Mouse (Mus musculus) layer of hippocampus, postnatal 25 days (tissue): Measurements from ENCODE around the gene Zbtb7b. TPM values are rescaled to one million over a fixed set of nuclear protein-coding genes. Genes with fewer than 3 reads are reported as not detected.

Experiments
- DNase-seq, 2 experiments: peaks; one replicate each; pipeline ENCODE4 v3.0.0; 2022; ENCODE audit warnings: mixed read lengths in 2 of 2, low spot score in 1 of 2; ENCODE audit errors: extremely low spot score in 1 of 2
- total RNA-seq, 2 experiments: library from RNA; stranded (reverse); gene quantifications; 2 replicates each; pipeline ENCODE4 v1.2.3; 2021

Zbtb7b gene
- total RNA-seq, 2 experiments from 2014 or later, result 12.3 to 14.4 TPM

DNA sequence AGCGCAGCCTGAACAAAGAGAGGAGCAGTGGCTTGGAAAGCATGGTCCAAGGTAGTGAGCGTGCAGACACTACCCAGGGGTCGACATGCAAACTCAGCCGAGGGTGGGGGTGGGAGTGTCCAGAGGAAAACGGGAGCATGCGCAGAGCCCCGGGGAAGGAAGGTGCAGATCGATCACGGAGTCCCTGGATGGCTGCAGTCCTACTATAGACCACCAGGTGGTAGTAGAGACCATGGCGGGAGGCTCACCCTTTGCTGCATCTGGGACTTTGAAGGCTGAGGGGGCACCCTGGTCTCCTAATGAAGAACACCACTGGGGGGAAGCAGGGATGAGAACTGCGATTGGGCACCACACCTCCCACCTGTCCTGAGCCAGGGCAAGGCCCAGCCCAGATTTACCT, 54.1 kb downstream of the Zbtb7b start:
- DNase-seq, result peak; percentile 70 to 89

DNA sequence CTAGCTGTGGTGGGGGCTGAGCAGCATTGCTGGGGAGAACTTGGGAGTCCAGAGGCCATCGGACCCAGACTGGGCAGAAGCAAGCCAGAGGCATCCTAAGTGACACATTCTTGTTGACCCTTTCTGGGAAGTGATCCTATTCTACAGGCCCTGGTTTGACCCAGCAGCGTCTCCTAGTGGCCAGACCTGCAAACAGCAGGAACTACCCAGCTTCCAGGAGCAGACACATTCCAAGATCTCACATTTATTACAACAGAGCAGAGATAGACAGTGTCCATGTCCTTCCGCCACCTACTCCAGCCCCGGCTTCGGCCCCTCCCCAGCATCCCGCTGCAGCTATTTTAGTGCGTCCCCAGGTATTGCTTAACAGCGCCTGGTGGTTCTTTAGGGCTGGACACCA, 55.2 kb downstream of the Zbtb7b start:
- DNase-seq, result peak; percentile 63 to 77

DNA sequence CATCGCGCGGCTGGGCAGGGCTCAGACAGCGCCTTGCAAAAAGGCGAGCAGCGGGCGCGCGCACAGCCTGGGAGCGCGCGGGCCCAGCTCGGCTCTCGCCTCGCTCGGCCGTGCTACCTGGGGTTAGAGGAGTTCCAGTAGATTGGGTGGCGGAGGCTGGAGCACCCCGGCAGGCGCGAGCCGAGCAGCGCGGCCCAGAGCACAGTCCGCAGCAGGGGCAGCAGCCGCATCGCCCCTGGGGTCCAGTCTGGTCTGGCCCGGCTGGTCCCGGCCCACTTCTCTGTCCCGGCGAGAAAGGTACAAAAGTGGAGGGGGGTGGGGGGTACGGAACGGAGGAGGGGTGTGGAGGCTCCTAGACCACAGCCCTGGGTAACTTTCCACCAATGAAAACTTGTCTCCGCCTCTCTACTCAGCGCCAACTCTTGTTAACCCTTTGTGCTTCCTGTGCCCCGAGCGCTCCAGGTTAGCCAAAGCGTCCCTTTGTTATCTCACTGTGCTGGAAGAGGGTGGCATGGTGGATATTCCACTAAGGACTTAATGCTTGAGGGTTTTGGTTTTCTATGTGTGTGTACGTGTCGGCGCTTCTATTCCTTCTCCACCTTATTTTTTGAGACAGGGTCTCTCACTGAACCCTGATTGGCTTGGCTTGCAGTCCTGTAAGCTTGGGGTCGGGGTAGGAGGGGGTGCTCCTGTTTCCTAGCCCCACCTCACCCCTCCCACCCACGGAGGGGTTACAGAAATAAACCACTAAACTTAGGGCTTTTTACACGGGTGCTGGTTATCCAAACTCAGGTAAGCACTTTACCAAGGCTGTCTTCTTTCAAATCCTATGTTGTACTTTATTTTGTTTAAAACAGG, 56.6 kb downstream of the Zbtb7b start, which contains the start of gene Efna4:
Gene Efna4 (minus strand): TSS at position 308 of the 858 bp plus-strand sequence.
- no peak for DNase-seq

DNA sequence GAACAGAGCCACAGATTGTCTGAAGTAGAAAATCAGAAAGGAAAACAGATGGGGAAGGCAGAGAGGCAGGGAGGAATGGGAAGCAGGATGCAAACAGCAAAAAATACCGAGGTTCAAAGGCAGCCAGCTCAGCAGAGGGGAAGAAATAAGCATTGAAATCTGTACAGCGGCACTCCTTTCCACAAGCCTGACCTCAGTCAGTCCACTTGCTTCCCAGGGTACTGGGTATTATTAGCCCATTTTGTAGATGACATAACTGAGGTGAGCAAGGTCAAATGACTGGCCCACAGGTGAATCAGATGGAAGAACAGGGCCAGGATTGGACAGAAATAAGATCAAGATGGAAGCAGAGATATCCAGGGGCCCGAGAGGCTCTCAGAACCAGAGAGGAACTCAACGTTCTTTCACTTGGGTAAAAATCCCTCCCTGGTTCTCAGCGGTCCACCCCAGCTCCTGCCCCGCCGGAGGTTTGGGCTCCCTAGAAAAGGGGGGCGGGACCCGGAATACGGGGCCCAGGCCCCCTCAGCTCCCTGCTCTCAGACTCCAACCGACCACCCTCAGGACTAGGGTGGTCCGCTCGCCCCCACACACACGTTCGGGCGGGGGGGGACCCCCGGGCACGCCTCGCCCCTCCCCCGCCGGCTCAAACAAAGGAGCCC, 57.4 kb downstream of the Zbtb7b start:
- DNase-seq, result no peak

DNA sequence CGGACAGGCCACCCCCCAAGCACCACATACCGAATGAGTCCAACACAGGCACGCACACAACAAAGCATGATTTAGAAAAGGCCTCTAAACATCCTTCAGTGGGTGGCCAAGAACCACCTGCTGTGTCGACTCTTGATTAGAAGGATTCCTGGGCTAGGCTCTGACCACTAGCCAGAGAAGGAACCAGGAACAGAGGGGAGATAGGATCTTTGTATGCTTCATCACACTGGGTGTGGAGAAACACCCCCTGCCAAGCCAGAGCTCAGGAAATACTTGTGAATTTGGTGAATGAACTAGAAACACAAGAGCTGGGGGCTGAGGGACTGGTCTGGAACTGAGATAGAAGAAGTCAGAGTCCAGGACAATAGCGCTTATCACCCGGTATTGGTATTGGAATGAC, 58.0 kb downstream of the Zbtb7b start:
- no peak for DNase-seq

DNA sequence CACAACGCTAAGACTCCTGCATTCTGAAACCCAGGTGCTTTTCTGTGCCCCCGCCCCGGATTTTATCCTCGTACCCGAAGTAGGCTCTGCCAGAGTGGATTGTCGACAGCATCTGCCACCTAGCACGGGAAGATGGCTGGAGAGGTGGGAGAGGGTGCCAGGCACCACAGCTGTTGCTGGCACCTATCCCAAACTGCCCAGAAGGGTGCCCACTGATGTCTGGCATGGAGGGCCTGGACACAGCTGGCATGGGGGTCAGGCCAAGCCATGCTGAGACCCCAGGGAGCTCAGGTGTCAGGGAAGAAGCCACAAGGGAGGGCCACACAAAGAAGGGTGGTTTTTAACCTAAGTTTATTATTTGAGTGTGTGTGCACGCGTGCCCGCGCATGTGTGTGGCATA, 61.5 kb downstream of the Zbtb7b start:
- no peak for DNase-seq

DNA sequence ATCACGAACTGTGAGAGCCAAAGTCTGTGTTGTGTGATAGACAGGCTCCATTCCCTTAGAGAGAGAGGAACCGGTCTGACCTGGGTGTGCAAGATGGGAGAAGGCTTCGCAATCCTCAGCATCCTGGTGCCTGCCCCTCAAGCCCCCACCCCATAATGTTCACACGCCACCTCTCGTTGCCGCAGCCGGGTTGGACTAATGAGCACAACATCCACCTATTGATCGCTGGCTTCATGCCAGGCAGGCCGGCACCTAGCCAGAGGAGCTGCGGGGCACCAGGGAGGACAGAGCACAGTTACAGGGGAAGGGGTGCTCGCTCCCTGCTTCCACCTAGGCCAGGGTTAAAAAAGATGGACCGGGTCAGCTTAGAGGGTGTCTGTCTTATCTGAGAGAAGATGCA, 62.1 kb downstream of the Zbtb7b start:
- no peak for DNase-seq

DNA sequence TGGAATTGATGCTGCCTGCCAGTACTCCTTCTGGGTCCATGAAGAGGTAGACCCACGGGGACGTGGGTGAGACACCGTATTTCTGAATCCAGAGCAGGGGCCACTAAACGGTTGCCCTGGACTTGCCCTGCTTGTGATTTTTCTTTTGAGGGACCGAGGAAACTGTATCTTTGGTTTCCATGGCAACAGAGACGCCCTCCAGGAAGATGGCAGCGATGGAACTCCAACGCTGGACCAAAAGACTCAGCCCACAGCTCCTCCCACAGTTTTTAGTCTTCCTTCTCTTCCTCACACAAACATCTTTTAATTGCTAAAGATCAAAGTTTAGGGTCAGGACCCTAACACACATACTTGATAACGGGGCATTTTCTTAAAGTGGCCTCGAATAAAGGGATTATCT, 62.6 kb downstream of the Zbtb7b start:
- no peak for DNase-seq

DNA sequence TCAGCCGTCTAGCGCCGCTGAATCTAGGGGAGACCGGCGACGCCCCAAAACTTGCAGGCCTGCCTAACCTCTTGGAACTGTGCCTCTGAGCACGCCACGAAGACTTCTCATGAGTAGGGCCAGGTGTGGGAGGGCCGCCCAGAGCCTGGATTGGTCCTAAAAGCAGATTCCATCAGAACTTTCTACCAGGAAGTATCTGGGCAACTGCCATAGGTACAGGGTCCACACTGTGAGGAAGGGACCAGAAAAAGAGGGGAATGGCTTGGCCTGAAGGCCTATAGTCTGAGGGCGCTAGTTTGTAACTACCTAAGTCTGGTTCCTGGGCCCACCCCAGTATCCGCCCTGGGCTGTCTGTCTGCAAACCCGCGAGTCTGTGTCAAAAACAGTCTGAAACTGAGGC, 63.0 kb downstream of the Zbtb7b start:
- DNase-seq, result no peak

DNA sequence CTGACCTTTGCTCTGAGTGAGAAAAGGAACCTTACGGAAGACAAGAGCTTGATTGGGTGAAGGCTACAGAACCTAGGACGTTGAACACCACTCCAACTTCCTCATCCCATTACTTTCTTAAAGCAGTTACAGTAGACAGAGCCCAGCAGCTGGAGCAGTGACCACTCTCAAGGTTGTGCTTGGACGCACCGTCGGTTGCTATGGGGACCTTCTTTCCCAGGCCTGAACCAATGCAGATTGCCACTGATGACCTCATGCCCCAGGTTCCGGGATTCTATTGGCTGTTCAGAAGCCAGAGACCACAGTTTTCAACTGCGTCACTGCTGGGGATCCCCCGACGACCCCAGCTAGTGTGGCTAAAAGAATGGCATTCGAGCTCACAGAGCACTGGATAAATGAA, 63.6 kb downstream of the Zbtb7b start:
- DNase-seq, result no peak

DNA sequence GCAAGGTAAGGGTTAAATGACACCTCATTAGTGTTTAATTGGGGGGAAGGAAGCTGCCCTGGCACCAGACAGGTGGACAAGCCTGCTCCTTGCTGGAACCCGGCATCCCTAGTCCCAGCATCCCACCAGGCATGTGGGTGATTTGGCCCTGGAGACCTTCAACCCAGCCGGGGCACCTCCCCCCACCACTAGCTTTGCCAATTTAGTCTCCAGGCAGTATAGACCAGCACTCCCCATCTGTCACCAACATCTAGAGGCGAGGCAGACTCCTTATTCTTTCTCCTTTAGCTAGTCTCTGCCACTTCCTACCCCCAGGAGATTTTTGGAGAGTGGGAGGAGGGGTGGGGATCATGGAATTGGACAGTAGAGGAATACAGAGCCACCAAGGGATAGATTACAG, 64.2 kb downstream of the Zbtb7b start:
- no peak for DNase-seq

DNA sequence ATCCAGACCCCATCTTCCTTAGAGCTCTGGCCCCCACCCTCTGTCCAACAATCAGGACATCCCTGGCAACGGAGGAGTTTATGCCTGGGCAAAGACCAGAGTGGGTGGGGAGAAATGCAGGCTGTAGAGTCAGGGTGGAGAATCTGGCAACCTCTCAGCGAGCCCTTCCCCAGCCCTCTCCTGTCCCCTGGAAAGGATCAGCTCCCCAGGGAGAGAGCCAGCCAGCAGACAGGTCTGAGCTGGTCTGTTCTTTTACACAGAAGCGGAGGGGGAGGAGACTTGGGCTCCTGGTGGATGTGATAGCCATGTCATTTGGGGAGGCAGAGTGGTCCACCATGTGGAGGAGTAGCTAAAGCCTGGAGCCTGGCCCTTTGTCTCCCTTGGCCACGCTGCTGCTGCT, 66.0 kb downstream of the Zbtb7b start:
- no peak for DNase-seq

Other genes with a start within 250 kb of the Zbtb7b start
- 10 to 100 TPM; 10.7 to 16.7 TPM for gene Hcn3, start 234.6 kb downstream of the Zbtb7b start, total RNA-seq
- gene Clk2, start 230.0 kb downstream of the Zbtb7b start, total RNA-seq, result 10 to 100 TPM; 39.0 to 46.7 TPM
- 10 to 100 TPM; 67.8 to 73.3 TPM for gene Scamp3, start 217.3 kb downstream of the Zbtb7b start, total RNA-seq
- gene Fam189b, start 211.6 kb downstream of the Zbtb7b start, total RNA-seq, result 10 to 100 TPM; 57.1 to 61.7 TPM
- 10 to 100 TPM; 59.9 to 63.6 TPM for gene Gba, start 191.8 kb downstream of the Zbtb7b start, total RNA-seq
- 10 to 100 TPM; 37.0 to 50.7 TPM for gene Thbs3, start 179.6 kb downstream of the Zbtb7b start, total RNA-seq
- gene Mtx1, start 167.7 kb downstream of the Zbtb7b start, total RNA-seq, result 100 to 1,000 TPM; 102 TPM
- gene Muc1, start 165.7 kb downstream of the Zbtb7b start, total RNA-seq, result under 1 TPM; 0.89 to 0.91 TPM
- gene Krtcap2, start 148.8 kb downstream of the Zbtb7b start, total RNA-seq, result 10 to 100 TPM; 79.2 to 87.4 TPM
- gene Trim46, start 148.5 kb downstream of the Zbtb7b start, total RNA-seq, result 10 to 100 TPM; 86.4 to 96.0 TPM
- gene Dpm3, start 135.4 kb downstream of the Zbtb7b start, total RNA-seq, result 10 to 100 TPM; 51.1 to 71.0 TPM
- 10 to 100 TPM; 39.5 to 49.3 TPM for gene Slc50a1, start 124.2 kb downstream of the Zbtb7b start, total RNA-seq
- 1 to 10 TPM; 7.1 to 7.6 TPM for gene Efna1, start 113.6 kb downstream of the Zbtb7b start, total RNA-seq
- gene Efna3, start 71.8 kb downstream of the Zbtb7b start, total RNA-seq, result 10 to 100 TPM; 77.1 to 82.6 TPM
- under 1 TPM; 0.68 to 0.98 TPM for gene Efna4, start 56.7 kb downstream of the Zbtb7b start, total RNA-seq
- 100 to 1,000 TPM; 109 to 112 TPM for gene Adam15, start 44.8 kb downstream of the Zbtb7b start, total RNA-seq
- under 1 TPM; 0.20 to 0.42 TPM for gene Dcst2, start 32.8 kb downstream of the Zbtb7b start, total RNA-seq
- not detected for gene Dcst1, start 29.5 kb downstream of the Zbtb7b start, total RNA-seq
- 1 to 10 TPM; 3.7 to 5.0 TPM for gene Lenep, start 8.0 kb upstream of the Zbtb7b start, total RNA-seq
- 10 to 100 TPM; 32.4 to 33.3 TPM for gene Flad1, start 17.1 kb upstream of the Zbtb7b start, total RNA-seq
- gene Cks1b, start 23.6 kb upstream of the Zbtb7b start, total RNA-seq, result 1 to 10 TPM; 2.4 to 3.0 TPM
- 10 to 100 TPM; 11.9 to 13.5 TPM for gene Shc1, start 23.7 kb upstream of the Zbtb7b start, total RNA-seq
- 10 to 100 TPM; 55.4 to 59.7 TPM for gene Pygo2, start 35.4 kb upstream of the Zbtb7b start, total RNA-seq
- gene Pbxip1, start 41.9 kb upstream of the Zbtb7b start, total RNA-seq, result 10 to 100 TPM; 40.0 to 46.4 TPM
- 10 to 100 TPM; 31.3 to 37.9 TPM for gene Pmvk, start 59.8 kb upstream of the Zbtb7b start, total RNA-seq
- 10 to 100 TPM; 22.9 to 23.5 TPM for gene Kcnn3, start 125.4 kb upstream of the Zbtb7b start, total RNA-seq